Mouse (Mus musculus): ENCODE results near the gene Gm13305.
"Not testable (repeated sequence)": the region's sequence is repeated elsewhere in the genome, so short reads cannot be mapped to it uniquely, and the experiment has no call there.

The Gm13305 gene

GRCm38 (mm10) chr4:42168503-42168902, at the start of gene Gm13305:
Gm13305 (minus strand) TSS chr4:42168603.
- DNase-seq (ENCODE audit: low spot score), result not testable (repeated sequence)

- DNase-seq (ENCODE audit: low spot score), result not testable (repeated sequence)
These were observed 16.6 kb upstream of the Gm13305 start for GRCm38 (mm10) chr4:42184980-42185372.

DNA sequence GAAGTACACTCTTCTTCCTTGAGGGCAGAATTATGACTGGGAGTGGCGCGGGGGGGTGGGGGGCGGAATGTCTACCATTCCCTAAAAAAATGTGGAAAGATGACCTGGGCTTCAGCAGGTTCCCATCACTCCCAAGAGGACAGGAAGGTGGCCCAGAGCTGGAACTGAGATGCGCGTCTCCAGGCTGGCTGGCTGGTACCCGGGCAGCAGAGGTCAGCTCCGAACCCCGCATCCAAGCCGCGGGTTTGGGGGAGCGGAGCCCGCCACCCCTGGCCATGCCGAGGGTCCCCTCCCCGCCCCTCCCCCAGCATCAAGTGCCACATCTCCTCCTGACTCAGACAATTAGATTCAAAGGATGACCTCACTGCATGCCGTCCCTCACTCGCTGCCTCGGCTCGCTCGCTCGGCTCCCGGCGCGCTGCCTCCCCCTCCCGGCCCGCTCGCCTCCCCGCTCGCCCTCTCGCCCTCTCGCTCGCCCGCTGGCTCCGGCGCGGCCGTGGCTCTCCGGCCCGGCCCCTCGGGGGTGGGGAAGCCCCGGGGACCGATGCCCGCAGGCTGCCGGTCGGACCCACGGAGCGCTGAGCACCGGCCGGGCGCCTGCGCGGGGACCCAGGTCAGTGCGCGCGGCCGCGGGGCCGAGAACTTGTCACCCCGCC, 16.0 kb upstream of the Gm13305 start:
- not testable (repeated sequence) for DNase-seq (ENCODE audit: low spot score)

DNA sequence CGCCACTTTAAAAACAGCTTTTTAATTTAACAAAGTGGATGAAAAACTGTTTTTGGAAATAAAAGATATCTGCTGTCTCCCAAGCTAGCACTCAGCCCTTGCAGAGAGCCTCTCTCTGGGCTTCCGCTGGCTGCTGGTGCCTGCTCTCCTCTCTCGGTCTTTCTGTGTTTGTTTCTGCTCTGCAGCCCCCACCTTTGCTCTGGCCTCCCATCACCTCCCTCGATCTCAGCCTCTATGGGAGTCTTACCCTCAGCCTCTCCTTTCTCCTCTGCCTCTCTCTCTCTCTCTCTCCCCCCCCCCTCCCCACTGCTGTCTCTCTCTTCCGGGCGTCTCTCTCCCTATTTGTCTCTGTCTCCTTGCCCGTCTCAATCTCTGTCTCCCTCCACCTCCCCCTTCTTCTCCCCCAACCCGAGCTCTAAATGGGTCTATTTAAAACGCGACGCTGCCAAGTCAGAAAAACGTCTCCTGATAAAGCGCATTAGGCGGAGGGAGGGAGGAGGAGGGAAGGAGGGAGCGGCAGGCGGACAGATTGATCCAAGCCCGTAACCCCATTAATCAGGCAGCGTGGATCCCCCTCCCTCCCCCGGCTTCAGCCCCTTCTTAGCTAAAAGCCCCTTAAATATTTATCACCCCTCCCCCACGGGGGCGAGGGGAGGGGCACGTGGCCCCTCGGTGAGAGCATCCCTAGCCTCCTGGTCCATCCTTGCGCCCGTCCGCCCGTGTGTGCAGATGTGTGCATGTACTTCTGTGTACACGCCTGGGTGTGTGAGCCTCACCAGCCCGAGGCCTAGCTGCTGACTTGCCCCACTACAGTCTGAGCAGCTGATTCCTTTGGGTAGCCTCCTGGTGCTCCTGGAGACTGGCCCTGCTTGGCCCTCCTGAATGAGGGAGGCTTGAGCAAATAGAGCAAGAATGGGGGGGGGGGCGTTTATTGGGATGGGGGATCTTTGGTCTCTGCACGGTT, 15.1 kb upstream of the Gm13305 start:
- DNase-seq (ENCODE audit: low spot score), result not testable (repeated sequence)

DNA sequence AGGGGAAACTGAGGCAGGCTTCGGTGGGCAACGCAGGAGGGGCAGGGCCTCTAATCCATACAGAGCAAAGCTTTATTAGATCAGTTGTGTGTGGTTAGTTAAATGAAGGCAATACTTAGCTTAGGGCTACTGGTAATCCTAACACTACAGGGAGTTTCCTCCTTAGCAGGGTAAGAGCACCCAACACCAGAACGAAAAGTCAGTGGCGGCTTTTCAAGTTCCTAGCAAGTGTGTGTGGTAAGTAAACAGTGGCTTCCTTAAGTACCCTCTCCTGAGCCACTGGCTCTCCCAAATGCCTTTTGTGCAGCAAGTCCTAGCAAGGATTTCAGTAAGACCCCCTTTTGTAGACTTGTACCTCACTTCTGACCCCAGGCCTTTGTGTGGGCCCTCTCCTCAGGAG, 9.8 kb upstream of the Gm13305 start:
- DNase-seq (ENCODE audit: low spot score), result not testable (repeated sequence)

DNA sequence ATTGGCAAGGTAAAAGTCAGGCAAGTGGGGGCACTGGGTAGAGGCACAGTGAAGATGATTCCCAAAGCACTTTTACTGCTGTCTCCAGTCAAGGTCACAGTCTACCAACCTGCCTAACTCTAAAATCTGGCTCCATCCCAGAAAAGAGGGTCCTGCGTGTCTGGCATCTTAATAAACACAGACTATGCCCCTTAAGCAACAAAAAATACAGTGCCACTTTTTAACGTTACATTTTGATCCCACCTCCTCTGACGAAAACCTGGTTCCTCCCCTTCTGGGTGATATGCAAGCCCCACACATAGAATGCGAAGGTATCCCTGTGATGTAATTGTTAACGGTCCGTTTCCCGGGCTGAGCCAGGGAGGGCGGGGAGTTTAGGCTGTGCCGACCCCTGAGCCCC, 15.3 kb downstream of the Gm13305 start, which contains the start of gene Gm13306:
Gene Gm13306 (plus strand): TSS at position 301 of the 400 bp plus-strand sequence.
- not testable (repeated sequence) for DNase-seq (ENCODE audit: low spot score)

- DNase-seq (ENCODE audit: low spot score), result not testable (repeated sequence)
These were observed 53.9 kb downstream of the Gm13305 start, which contains the start of gene Gm13304 for GRCm38 (mm10) chr4:42114517-42114916. Gm13304 (plus strand) TSS chr4:42114817.
